Mouse (Mus musculus): ENCODE measurements at regions not wholly inside any gene's neighbourhood (a gene's known extent, or its start where the extent isn't known, plus 50 kb on each side); places are given as distances from the start of the nearest gene placed in this dataset.

DNA sequence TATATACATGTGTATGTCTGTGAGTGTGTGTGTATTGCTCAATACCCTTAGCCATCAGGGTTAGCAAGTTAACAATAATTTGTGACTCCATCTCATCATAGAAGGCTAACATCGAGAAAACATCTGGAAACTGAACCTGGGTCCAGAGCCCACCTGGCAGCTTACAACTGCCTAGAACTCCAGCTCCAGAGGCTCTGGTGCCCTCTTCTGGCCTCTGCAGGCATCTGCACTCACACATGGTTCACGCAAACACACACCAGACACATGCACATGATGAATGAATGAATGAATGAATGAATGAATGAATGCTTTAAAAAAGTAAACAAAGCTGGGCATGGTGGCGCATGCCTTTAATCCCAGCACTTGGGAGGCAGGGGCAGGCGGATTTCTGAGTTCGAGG, 182.8 kb downstream of the Suds3 start:
- TF ChIP-seq CTCF (IDR thresholded peaks at IDR 0.05; ENCODE audit: borderline replicate concordance, control insufficient read depth, extremely low read depth, insufficient read depth, low read length, poor library complexity) (no peak), POLR2A (IDR thresholded peaks at IDR 0.05; ENCODE audit: control insufficient read depth, extremely low read depth, insufficient read depth, low read length, poor library complexity) (no peak)

Data from thymus, adult 2 months (tissue).